Mouse (Mus musculus) limb, embryonic 14.5 days (tissue): ENCODE data around the gene Mvb12b. TPM values are rescaled to one million over a fixed set of nuclear protein-coding genes. Genes with fewer than 3 reads are reported as not detected.

Experiments used
- ATAC-seq: fragments of 200-750 bp; cut with Nextera tagmentation; 2 replicates; pipeline ENCODE4 v1.8.0; 2017; ENCODE audit warnings: low read depth, moderate number of reproducible peaks, moderate TSS enrichment; ENCODE audit not compliant: low FRiP score
- DNase-seq: peaks from one replicate; pipeline ENCODE4 v3.0.0-alpha.2; 2015; ENCODE audit warnings: low spot score
- H3K27ac ChIP-seq: fragments of 300-500 bp; sonication (generic); replicated peaks from 2 replicates; pipeline ENCODE4 v1.5.1; 2014; ENCODE audit warnings: low read depth, mild to moderate bottlenecking, low read length, moderate library complexity, mixed read lengths
- H3K27me3 ChIP-seq: fragments of 300-500 bp; sonication (generic); 2 replicates; pipeline ENCODE4 v1.6.1; 2014; ENCODE audit warnings: low read length, mixed read lengths; ENCODE audit not compliant: control insufficient read depth, insufficient read depth
- H3K36me3 ChIP-seq: fragments of 300-500 bp; sonication (generic); 2 replicates; pipeline ENCODE4 v1.6.1; 2014; ENCODE audit warnings: mild to moderate bottlenecking, low read length, moderate library complexity, mixed read lengths; ENCODE audit not compliant: control insufficient read depth, insufficient read depth
- H3K4me1 ChIP-seq: fragments of 300-500 bp; sonication (generic); 2 replicates; pipeline ENCODE4 v1.6.1; 2014; ENCODE audit warnings: antibody characterized with exemption, low read length, mixed read lengths; ENCODE audit not compliant: control insufficient read depth, insufficient read depth
- H3K4me2 ChIP-seq: fragments of 300-500 bp; sonication (generic); replicated peaks from 2 replicates; pipeline ENCODE4 v1.6.1; 2014; ENCODE audit warnings: low read depth, mild to moderate bottlenecking, low read length, moderate library complexity; ENCODE audit not compliant: severe bottlenecking
- H3K4me3 ChIP-seq: fragments of 300-500 bp; sonication (generic); replicated peaks from 2 replicates; pipeline ENCODE4 v1.5.1; 2014; ENCODE audit warnings: low read length
- H3K9ac ChIP-seq: fragments of 300-500 bp; sonication (generic); 2 replicates; pipeline ENCODE4 v1.6.1; 2014; ENCODE audit warnings: mild to moderate bottlenecking, low read depth, low read length, moderate library complexity; ENCODE audit not compliant: severe bottlenecking
- H3K9me3 ChIP-seq: fragments of 300-500 bp; sonication (generic); 2 replicates; pipeline ENCODE4 v1.6.1; 2016; ENCODE audit warnings: low read length; ENCODE audit not compliant: control insufficient read depth
- POLR2A ChIP-seq: fragments of 200-500 bp; IDR thresholded peaks from 2 replicates; pipeline ENCODE4 v1.8.0; 2012; ENCODE audit warnings: inconsistent platforms, mild to moderate bottlenecking, moderate library complexity, borderline replicate concordance; ENCODE audit not compliant: insufficient read depth, insufficient read length; ENCODE audit errors: extremely low read depth
- WGBS: fragments of 180-500 bp; shearing (Covaris S2); extraction: QIAGEN DNeasy Blood & Tissue Kit; methylation state at CpG from one replicate; pipeline ENCODE4 v1.1.7; 2014; 5-methylcytosine and 5-hydroxymethylcytosine counted together
- polyA plus RNA-seq, 2 experiments: library from polyadenylated mRNA; depleted of rRNA in 1 of 2; stranded (reverse) in 1 of 2; unstranded in 1 of 2; fragments of >200 nt; fragmentation: Nextera tagmentation in 1 of 2; extraction: Ambion mirVana in 1 of 2; gene quantifications; 2 replicates each; pipeline versions ENCODE4 v1.2.1 to v1.2.3; 2012 to 2014

The Mvb12b gene
- polyA plus RNA-seq, 2 experiments, result 17.5 to 26.6 TPM

DNA sequence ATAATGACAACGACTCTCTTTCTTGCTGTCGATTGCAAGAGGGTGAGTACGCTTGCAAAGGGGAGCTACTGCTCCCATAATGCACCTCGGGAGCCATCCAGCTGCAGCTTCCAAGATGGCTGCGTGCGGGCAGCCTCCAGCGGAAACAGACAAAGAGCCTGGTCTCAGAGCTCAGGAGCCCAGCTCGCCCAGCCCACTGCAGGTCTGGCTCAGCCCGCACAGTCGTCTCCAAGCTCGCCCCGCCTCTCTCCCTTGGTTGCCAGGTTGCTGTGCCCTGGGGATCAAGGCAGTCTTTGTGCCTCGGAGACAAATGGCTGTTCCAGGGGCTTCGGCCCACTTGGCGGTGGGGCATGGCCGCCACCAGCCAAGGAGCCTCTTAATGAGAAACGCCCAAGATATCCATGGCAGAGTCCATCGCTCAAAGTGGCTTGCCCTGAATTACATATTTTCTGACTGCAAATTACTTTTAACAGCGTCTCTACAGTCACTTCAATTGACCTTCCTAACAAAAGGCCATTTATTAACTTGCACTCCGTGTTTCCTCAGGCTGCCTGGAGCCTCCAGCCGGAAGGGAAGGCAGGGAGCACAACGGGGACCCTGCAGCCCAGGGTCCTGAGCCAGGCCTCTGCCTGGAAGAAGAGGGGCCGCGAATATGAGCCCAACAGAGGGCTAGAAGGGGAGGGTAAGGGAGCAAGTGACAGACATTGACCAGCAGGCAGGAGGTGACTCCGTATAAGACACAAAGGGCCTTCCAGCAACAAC is 11.0 kb downstream of the Mvb12b start:
- TF ChIP-seq POLR2A, result no peak
- peak overlapping the region; percentile 83 for H3K27ac ChIP-seq
- peaks cover 60% of the 10 kb centered on the region for H3K4me1 ChIP-seq
- H3K9ac ChIP-seq, result peak overlapping the region; percentile 40
- peak overlapping the region; percentile 33 for H3K4me2 ChIP-seq
- ATAC-seq (peak; percentile 77), DNase-seq (peak; percentile 61)
- no peaks in the 10 kb centered on the region for H3K27me3 ChIP-seq
- H3K9me3 ChIP-seq, result 0 out of 2 replicates have a peak, but pooled peaks cover 3% of the 10 kb centered on the region
- 19% methylated on average over 25 of the region's 25 CpGs for WGBS
- peaks cover 26% of the 10 kb centered on the region for H3K36me3 ChIP-seq
- H3K4me3 ChIP-seq, result no peak overlapping the region

GRCm38 (mm10) chr2:33875594-33875993 is 12.2 kb downstream of the Mvb12b start:
- Histone ChIP-seq H3K9ac (no peak overlapping the region), H3K4me3 (no peak overlapping the region), H3K4me1 (peaks cover 64% of the 10 kb centered on the region), H3K4me2 (no peak overlapping the region), H3K27me3 (no peaks in the 10 kb centered on the region), H3K9me3 (0 out of 2 replicates have a peak, but pooled peaks cover 3% of the 10 kb centered on the region), H3K36me3 (peaks cover 26% of the 10 kb centered on the region), H3K27ac (no peak overlapping the region)
- DNase-seq (no peak), ATAC-seq (no peak)
- 72% methylated on average over 12 of the region's 12 CpGs for WGBS
- TF ChIP-seq POLR2A, result no peak

- ATAC-seq (no peak), DNase-seq (no peak)
- 76% methylated on average over 10 of the region's 10 CpGs for WGBS
- Histone ChIP-seq H3K27me3 (no peaks in the 10 kb centered on the region), H3K4me2 (no peak overlapping the region), H3K4me3 (no peak overlapping the region), H3K9ac (no peak overlapping the region), H3K27ac (no peak overlapping the region), H3K36me3 (peaks cover 26% of the 10 kb centered on the region), H3K9me3 (0 out of 2 replicates have a peak, but pooled peaks cover 3% of the 10 kb centered on the region), H3K4me1 (peaks cover 69% of the 10 kb centered on the region)
- no peak for TF ChIP-seq POLR2A
These were observed 12.7 kb downstream of the Mvb12b start for GRCm38 (mm10) chr2:33874856-33875576.

DNA sequence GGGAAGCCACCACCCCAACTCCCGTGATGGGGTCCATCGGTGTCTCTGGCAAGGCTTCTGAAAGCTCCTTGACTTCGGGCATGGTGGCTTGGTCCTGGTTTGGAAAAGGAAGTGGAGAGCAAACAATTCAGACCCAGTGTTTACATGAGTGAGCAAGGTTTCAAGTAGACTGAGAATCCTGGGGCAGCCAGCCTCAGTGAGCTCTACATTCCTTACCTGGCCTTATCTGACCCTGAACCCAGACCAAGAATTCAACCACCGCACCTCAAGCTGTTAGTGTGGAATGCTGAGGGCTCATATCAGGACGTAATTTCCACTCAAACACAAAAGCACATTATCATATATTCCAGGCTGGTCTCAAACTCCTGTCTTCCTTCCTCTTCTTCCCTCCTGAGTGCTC is 13.4 kb downstream of the Mvb12b start:
- H3K4me1 ChIP-seq, result peaks cover 71% of the 10 kb centered on the region
- H3K27me3 ChIP-seq, result no peaks in the 10 kb centered on the region
- no peak for ATAC-seq
- H3K27ac ChIP-seq, result no peak overlapping the region
- H3K36me3 ChIP-seq, result peaks cover 26% of the 10 kb centered on the region
- H3K4me3 ChIP-seq, result no peak overlapping the region
- no peak for TF ChIP-seq POLR2A
- H3K4me2 ChIP-seq, result no peak overlapping the region
- 89% methylated on average over 5 of the region's 5 CpGs for WGBS
- H3K9me3 ChIP-seq, result 0 out of 2 replicates have a peak, but pooled peaks cover 3% of the 10 kb centered on the region
- DNase-seq, result no peak
- no peak overlapping the region for H3K9ac ChIP-seq

DNA sequence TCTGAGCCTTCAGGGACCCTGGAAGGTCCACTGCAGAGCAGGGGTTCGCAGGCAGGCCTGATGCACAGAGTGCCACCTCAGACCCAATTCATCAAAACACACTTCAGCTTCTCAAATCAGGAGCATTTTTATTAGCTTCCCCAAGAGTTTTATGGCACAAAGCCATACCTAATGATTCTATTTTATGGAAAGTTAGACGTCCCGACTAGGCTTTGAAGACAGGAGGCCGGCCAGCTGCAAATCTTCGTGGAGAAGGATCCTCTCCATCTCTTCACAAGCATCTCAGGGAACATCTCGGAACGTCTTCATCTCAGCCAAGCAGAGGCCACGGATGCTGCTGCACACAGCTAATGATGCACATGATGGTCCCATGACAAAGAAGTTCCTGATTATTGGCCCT is 14.2 kb downstream of the Mvb12b start:
- Histone ChIP-seq H3K36me3 (peaks cover 26% of the 10 kb centered on the region), H3K9ac (no peak overlapping the region), H3K27ac (no peak overlapping the region), H3K4me2 (no peak overlapping the region), H3K27me3 (no peaks in the 10 kb centered on the region), H3K9me3 (0 out of 2 replicates have a peak, but pooled peaks cover 3% of the 10 kb centered on the region), H3K4me3 (no peak overlapping the region), H3K4me1 (peaks cover 64% of the 10 kb centered on the region)
- no peak for TF ChIP-seq POLR2A
- DNase-seq (no peak), ATAC-seq (no peak)
- 35% methylated on average over 8 of the region's 8 CpGs for WGBS
